Mouse (Mus musculus) C2C12 (cell line): ENCODE measurements around the gene Inpp5k.

ENCODE experiments used
- CEBPB ChIP-seq: IDR thresholded peaks from one replicate; pipeline ENCODE4 v1.6.1; 2011; ENCODE audit warnings: low read depth, mild to moderate bottlenecking, control low read depth, moderate library complexity
- CTCF ChIP-seq: IDR thresholded peaks from one replicate; pipeline ENCODE4 v1.5.1; 2011; ENCODE audit not compliant: control insufficient read depth, insufficient read depth, insufficient read length
- MYOG ChIP-seq: IDR thresholded peaks from one replicate; pipeline ENCODE4 v1.6.1; 2011; ENCODE audit not compliant: control insufficient read depth, insufficient read length; ENCODE audit errors: extremely low read depth

GRCm38 (mm10) chr11:75625820-75626219, 5.0 kb upstream of the Inpp5k start:
- no peak for TF ChIP-seq MYOG
- no peak for TF ChIP-seq CTCF
- no peak for TF ChIP-seq CEBPB
